Mouse (Mus musculus) hindbrain, embryonic 16.5 days (tissue): ENCODE results near the gene Lhb. TPM values are rescaled to one million over a fixed set of nuclear protein-coding genes. Genes with fewer than 3 reads are reported as not detected.
"Not testable (repeated sequence)": the region's sequence is repeated elsewhere in the genome, so short reads cannot be mapped to it uniquely, and the experiment has no call there.

Experiments used
- ATAC-seq: fragments of 200-750 bp; cut with Nextera tagmentation; 2 replicates; pipeline ENCODE4 v1.8.0; 2017; ENCODE audit warnings: moderate TSS enrichment, moderate library complexity
- H3K27ac ChIP-seq: fragments of 300-500 bp; sonication (generic); 2 replicates; pipeline ENCODE4 v1.5.1; 2014; ENCODE audit warnings: low read depth, mild to moderate bottlenecking, control low read depth, low read length, moderate library complexity
- H3K27me3 ChIP-seq: fragments of 300-500 bp; sonication (generic); replicated peaks from 2 replicates; pipeline ENCODE4 v1.6.1; 2014; ENCODE audit warnings: low read length; ENCODE audit not compliant: control insufficient read depth, insufficient read depth
- H3K36me3 ChIP-seq: fragments of 300-500 bp; sonication (generic); 2 replicates; pipeline ENCODE4 v1.6.1; 2014; ENCODE audit warnings: mild to moderate bottlenecking, low read length, moderate library complexity, mixed read lengths; ENCODE audit not compliant: control insufficient read depth, insufficient read depth
- H3K4me1 ChIP-seq: fragments of 300-500 bp; sonication (generic); 2 replicates; pipeline ENCODE4 v1.6.1; 2014; ENCODE audit warnings: low read depth, low read length; ENCODE audit not compliant: control insufficient read depth, insufficient read depth
- H3K4me2 ChIP-seq: fragments of 300-500 bp; sonication (generic); 2 replicates; pipeline ENCODE4 v1.6.1; 2014; ENCODE audit warnings: mild to moderate bottlenecking, low read length, control low read depth, moderate library complexity
- H3K4me3 ChIP-seq: fragments of 300-500 bp; sonication (generic); 2 replicates; pipeline ENCODE4 v1.5.1; 2014; ENCODE audit warnings: mild to moderate bottlenecking, low read length, control low read depth, moderate library complexity
- H3K9ac ChIP-seq: fragments of 300-500 bp; sonication (generic); 2 replicates; pipeline ENCODE4 v1.6.1; 2014; ENCODE audit warnings: low read depth, mild to moderate bottlenecking, control low read depth, low read length, moderate library complexity
- H3K9me3 ChIP-seq: fragments of 300-500 bp; sonication (generic); 2 replicates; pipeline ENCODE4 v1.6.1; 2014; ENCODE audit warnings: mild to moderate bottlenecking, low read length, moderate library complexity; ENCODE audit not compliant: control insufficient read depth
- WGBS: fragments of 180-500 bp; shearing (Covaris S2); extraction: QIAGEN DNeasy Blood & Tissue Kit; methylation state at CpG from one replicate; pipeline ENCODE4 v1.1.7; 2014; 5-methylcytosine and 5-hydroxymethylcytosine counted together
- polyA plus RNA-seq: library from polyadenylated mRNA; unstranded; fragments of >200 nt; fragmentation: Nextera tagmentation; extraction: Ambion mirVana; gene quantifications from 2 replicates; pipeline ENCODE4 v1.2.1, GENCODE M21; 2015

Lhb gene
- 2.0 and 2.3 TPM in 2 replicates for polyA plus RNA-seq

GRCm38 (mm10) chr7:45420615-45420919, at the start of gene Lhb:
TSS of gene Lhb (plus strand) at chr7:45420820.
- Histone ChIP-seq H3K9me3 (no peaks in the 10 kb centered on the region), H3K4me2 (no peak within 1 kb of the TSS), H3K36me3 (peaks cover 45% of the 10 kb centered on the region), H3K4me3 (no peak within 1 kb of the TSS), H3K27me3 (peaks cover 53% of the 10 kb centered on the region), H3K9ac (no peak within 1 kb of the TSS), H3K27ac (no peak within 1 kb of the TSS), H3K4me1 (peaks cover under 1% of the 10 kb centered on the region; the same call in 1 of the 2 replicates)
- WGBS: 61% methylated on average over 6 of the region's 6 CpGs
- no peak for ATAC-seq

GRCm38 (mm10) chr7:45372371-45372770, 48.2 kb upstream of the Lhb start:
- Histone ChIP-seq H3K4me1 (peaks cover 20% of the 10 kb centered on the region), H3K27me3 (peaks cover 5% of the 10 kb centered on the region; the same call in 1 of the 2 replicates), H3K4me2 (no peak overlapping the region), H3K4me3 (no peak overlapping the region), H3K27ac (no peak overlapping the region), H3K36me3 (peaks cover 32% of the 10 kb centered on the region), H3K9me3 (no peaks in the 10 kb centered on the region), H3K9ac (no peak overlapping the region)
- 81% methylated on average over 5 of the region's 5 CpGs for WGBS
- ATAC-seq: no peak

- peaks cover 47% of the 10 kb centered on the region for H3K36me3 ChIP-seq
- WGBS: 94% methylated on average over 8 of the region's 8 CpGs
Observed at GRCm38 (mm10) chr7:45374620-45375019, 46.0 kb upstream of the Lhb start.

GRCm38 (mm10) chr7:45376057-45376456, 44.6 kb upstream of the Lhb start:
- no peak for ATAC-seq
- H3K4me3 ChIP-seq: no peak overlapping the region
- H3K36me3 ChIP-seq: peaks cover 57% of the 10 kb centered on the region
- H3K9me3 ChIP-seq: no peaks in the 10 kb centered on the region
- no peak overlapping the region for H3K9ac ChIP-seq
- no peak overlapping the region for H3K27ac ChIP-seq
- no peak overlapping the region for H3K4me2 ChIP-seq
- WGBS: 70% methylated on average over 1 of the region's 1 CpGs
- no peaks in the 10 kb centered on the region; the same call in 1 of the 2 replicates for H3K4me1 ChIP-seq
- H3K27me3 ChIP-seq: no peaks in the 10 kb centered on the region

More at GRCm38 (mm10) chr7:45374620-45375019, 46.0 kb upstream of the Lhb start:
- Histone ChIP-seq H3K27me3 (no peaks in the 10 kb centered on the region), H3K9ac (no peak overlapping the region), H3K27ac (no peak overlapping the region), H3K4me2 (no peak overlapping the region), H3K4me3 (no peak overlapping the region), H3K9me3 (no peaks in the 10 kb centered on the region), H3K4me1 (peaks cover 7% of the 10 kb centered on the region)
- ATAC-seq: no peak

GRCm38 (mm10) chr7:45386077-45386476, 34.5 kb upstream of the Lhb start:
- 86% methylated on average over 3 of the region's 3 CpGs for WGBS

GRCm38 (mm10) chr7:45395129-45395541, 25.5 kb upstream of the Lhb start:
- H3K27me3 ChIP-seq: no peaks in the 10 kb centered on the region
- H3K4me1 ChIP-seq: peaks cover 16% of the 10 kb centered on the region
- WGBS: 0% methylated on average over 16 of the region's 20 CpGs
- peak overlapping the region; percentile 48 for H3K4me3 ChIP-seq
- H3K9me3 ChIP-seq: no peaks in the 10 kb centered on the region
- peaks cover 13% of the 10 kb centered on the region for H3K36me3 ChIP-seq
- H3K9ac ChIP-seq: peak overlapping the region; percentile 66
- peak overlapping the region; percentile 95 for H3K27ac ChIP-seq
- peak overlapping the region; percentile 97 for H3K4me2 ChIP-seq
- peak; percentile 76 for ATAC-seq

More at GRCm38 (mm10) chr7:45386077-45386476, 34.5 kb upstream of the Lhb start:
- Histone ChIP-seq H3K9ac (no peak overlapping the region), H3K4me2 (no peak overlapping the region), H3K27me3 (no peaks in the 10 kb centered on the region), H3K9me3 (no peaks in the 10 kb centered on the region), H3K36me3 (peaks cover 73% of the 10 kb centered on the region), H3K4me1 (no peaks in the 10 kb centered on the region), H3K27ac (no peak overlapping the region), H3K4me3 (no peak overlapping the region)
- no peak for ATAC-seq

DNA sequence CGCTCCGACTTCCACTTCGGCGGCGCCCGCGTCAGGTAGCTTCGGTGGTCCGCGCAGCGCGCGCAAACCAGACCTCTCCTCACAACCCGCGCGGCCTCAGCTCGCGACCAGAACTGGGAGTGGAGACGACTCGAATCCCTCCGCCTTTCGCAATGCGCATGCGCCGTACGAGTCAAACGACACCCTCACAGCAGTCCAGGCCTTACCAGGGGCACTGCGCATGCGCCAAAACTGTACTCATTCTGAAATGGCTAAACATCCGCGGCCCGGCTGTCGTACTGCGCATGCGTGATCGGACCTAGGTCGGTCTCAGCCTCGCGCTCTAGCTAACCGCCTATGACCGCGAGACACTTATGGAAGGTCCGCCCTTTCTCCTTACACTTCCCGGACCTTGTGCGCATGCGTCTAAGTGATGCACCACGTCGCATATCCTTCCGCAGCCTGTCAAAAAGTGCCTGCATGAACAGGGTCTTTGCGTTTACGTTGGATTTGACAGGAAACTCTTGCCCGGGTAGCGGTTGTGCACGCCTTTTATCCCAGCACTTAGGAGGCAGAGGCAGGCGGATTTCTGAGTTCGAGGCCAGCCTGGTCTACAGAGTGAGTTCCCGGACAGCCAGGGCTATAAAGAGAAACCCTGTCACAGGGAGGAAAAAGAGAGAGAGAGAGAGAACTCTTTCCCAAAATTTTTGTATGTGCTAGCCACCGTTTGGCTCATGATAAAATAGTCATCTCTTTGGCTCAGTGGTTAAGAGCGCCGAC, 24.9 kb upstream of the Lhb start, which contains the start of gene Snrnp70:
TSS of gene Snrnp70 (minus strand) at position 165 of the 759 bp plus-strand sequence.
- Histone ChIP-seq H3K9me3 (no peaks in the 10 kb centered on the region), H3K9ac (peak within 1 kb of the TSS; percentile 66), H3K36me3 (peaks cover 8% of the 10 kb centered on the region), H3K4me1 (peaks cover 16% of the 10 kb centered on the region), H3K4me2 (peak within 1 kb of the TSS; percentile 97), H3K4me3 (peak within 1 kb of the TSS; percentile 48), H3K27me3 (no peaks in the 10 kb centered on the region), H3K27ac (peak within 1 kb of the TSS; percentile 95)
- ATAC-seq: peak; percentile 97
- WGBS: under 1% methylated on average over 60 of the region's 60 CpGs

GRCm38 (mm10) chr7:45396337-45396775, 24.3 kb upstream of the Lhb start:
- not testable (repeated sequence) for H3K27me3 ChIP-seq, H3K9me3 ChIP-seq, H3K36me3 ChIP-seq
- H3K4me1 ChIP-seq: peaks cover 16% of the 10 kb centered on the region
- ATAC-seq: peak; percentile 31
- H3K9ac ChIP-seq: peak overlapping the region; percentile 60; the same call in 1 of the 2 replicates
- WGBS: 4% methylated on average over 3 of the region's 3 CpGs
- peak overlapping the region; percentile 83 for H3K27ac ChIP-seq
- peak overlapping the region; percentile 73 for H3K4me2 ChIP-seq
- H3K4me3 ChIP-seq: peak overlapping the region; percentile 48

DNA sequence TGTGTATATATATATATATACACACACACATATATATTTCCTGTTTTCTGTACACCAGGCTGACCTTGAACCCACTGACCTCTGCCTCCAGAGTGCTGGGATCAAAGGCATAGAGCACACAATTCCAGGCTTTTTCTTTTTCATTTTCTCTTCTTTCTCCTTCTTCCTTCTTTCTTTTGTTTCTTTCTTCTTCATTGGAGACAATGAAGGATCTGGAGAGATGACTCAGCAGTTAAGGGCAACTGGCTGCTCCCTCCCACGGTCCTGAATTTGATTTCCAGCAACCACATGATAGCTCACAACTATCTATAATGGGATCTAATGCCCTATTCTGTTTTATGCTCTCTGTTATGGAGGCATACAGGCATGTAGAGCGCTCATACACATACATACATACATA, 23.8 kb upstream of the Lhb start:
- Histone ChIP-seq H3K4me1 (peaks cover 16% of the 10 kb centered on the region), H3K9ac (no peak overlapping the region), H3K27me3 (no peaks in the 10 kb centered on the region), H3K4me3 (no peak overlapping the region), H3K9me3 (no peaks in the 10 kb centered on the region), H3K36me3 (peaks cover under 1% of the 10 kb centered on the region; the same call in 1 of the 2 replicates), H3K27ac (no peak overlapping the region), H3K4me2 (no peak overlapping the region)
- ATAC-seq: no peak
- WGBS: 79% methylated on average over 2 of the region's 2 CpGs
